Mouse (Mus musculus): ENCODE measurements around the gene Arid5b.

Arid5b gene

GRCm38 (mm10) chr10:68238707-68239425 is 39.7 kb downstream of the Arid5b start:
- in situ Hi-C loops (cut with MboI, MseI): loop anchor here (5.0 kb wide), 1 partner anchor 38 kb away; the partner anchor contains the start of gene Arid5b

GRCm38 (mm10) chr10:68238182-68238581 is 40.4 kb downstream of the Arid5b start:
- in situ Hi-C loops (cut with MboI, MseI): loop anchor here (5.0 kb wide), 1 partner anchor 39 kb away; the partner anchor contains the start of gene Arid5b

- in situ Hi-C loops (cut with MboI, MseI): loop anchor here (5.0 kb wide), 1 partner anchor 40 kb away; the partner anchor contains the start of gene Arid5b
These were observed 41.5 kb downstream of the Arid5b start for GRCm38 (mm10) chr10:68236956-68237455.

GRCm38 (mm10) chr10:68231385-68232182 is 47.0 kb downstream of the Arid5b start:
- in situ Hi-C loops (cut with MboI, MseI): no loop called here

- in situ Hi-C loops (cut with MboI, MseI): no loop called here
These were observed 47.7 kb downstream of the Arid5b start for GRCm38 (mm10) chr10:68230653-68231384.

- in situ Hi-C loops (cut with MboI, MseI): no loop called here
These were observed 48.6 kb downstream of the Arid5b start for GRCm38 (mm10) chr10:68229640-68230565.

GRCm38 (mm10) chr10:68222676-68223075 is 55.9 kb downstream of the Arid5b start:
- in situ Hi-C loops (cut with MboI, MseI): no loop called here

- in situ Hi-C loops (cut with MboI, MseI): no loop called here
These were observed 56.5 kb downstream of the Arid5b start for GRCm38 (mm10) chr10:68222012-68222411.

- in situ Hi-C loops (cut with MboI, MseI): no loop called here
These were observed 59.2 kb downstream of the Arid5b start for GRCm38 (mm10) chr10:68219327-68219726.

GRCm38 (mm10) chr10:68218678-68219077 is 59.9 kb downstream of the Arid5b start:
- in situ Hi-C loops (cut with MboI, MseI): no loop called here

- in situ Hi-C loops (cut with MboI, MseI): no loop called here
These were observed 63.6 kb downstream of the Arid5b start for GRCm38 (mm10) chr10:68214809-68215468.

- in situ Hi-C loops (cut with MboI, MseI): no loop called here
These were observed 66.3 kb downstream of the Arid5b start for GRCm38 (mm10) chr10:68212061-68212915.

GRCm38 (mm10) chr10:68211514-68211913 is 67.0 kb downstream of the Arid5b start:
- in situ Hi-C loops (cut with MboI, MseI): no loop called here

GRCm38 (mm10) chr10:68210025-68210642 is 68.4 kb downstream of the Arid5b start:
- in situ Hi-C loops (cut with MboI, MseI): no loop called here

- in situ Hi-C loops (cut with MboI, MseI): no loop called here
These were observed 69.9 kb downstream of the Arid5b start for GRCm38 (mm10) chr10:68208670-68209065.

GRCm38 (mm10) chr10:68207803-68208669 is 70.5 kb downstream of the Arid5b start:
- in situ Hi-C loops (cut with MboI, MseI): no loop called here

- in situ Hi-C loops (cut with MboI, MseI): no loop called here
These were observed 74.1 kb downstream of the Arid5b start for GRCm38 (mm10) chr10:68204391-68204790.

- in situ Hi-C loops (cut with MboI, MseI): no loop called here
These were observed 74.7 kb downstream of the Arid5b start for GRCm38 (mm10) chr10:68203860-68204259.
